Mouse (Mus musculus) WW6 (cell line): Measurements from ENCODE around the gene Stk10.

Source experiments
- DNase-seq: peaks from one replicate; pipeline ENCODE4 v3.0.0-alpha.2; 2013; ENCODE audit warnings: low read depth, low spot score

The Stk10 gene

GRCm38 (mm10) chr11:32524122-32524920 lies 8.8 kb upstream of the Stk10 start:
- no peak for DNase-seq

- no peak for DNase-seq
These were observed 6.1 kb upstream of the Stk10 start for GRCm38 (mm10) chr11:32527006-32527405.

DNA sequence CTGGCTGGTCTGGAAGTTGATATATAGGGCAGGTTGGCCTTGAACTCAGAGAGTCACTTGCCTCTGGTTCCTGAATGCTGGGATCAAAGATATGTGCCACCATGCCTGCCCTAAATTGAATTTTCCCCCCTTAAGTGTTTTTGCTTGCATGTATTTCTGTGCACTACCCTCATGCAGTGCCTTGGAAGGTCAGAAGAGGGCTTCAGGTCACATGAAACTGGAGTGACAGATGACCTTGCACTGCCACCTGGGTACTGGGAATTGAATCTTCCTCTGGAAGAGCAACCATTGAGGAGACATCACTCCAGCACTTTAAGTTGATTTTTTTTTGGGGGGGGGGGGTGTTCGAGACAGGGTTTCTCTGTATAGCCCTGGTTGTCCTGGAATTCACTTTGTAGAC lies 3.0 kb upstream of the Stk10 start:
- DNase-seq, result no peak

DNA sequence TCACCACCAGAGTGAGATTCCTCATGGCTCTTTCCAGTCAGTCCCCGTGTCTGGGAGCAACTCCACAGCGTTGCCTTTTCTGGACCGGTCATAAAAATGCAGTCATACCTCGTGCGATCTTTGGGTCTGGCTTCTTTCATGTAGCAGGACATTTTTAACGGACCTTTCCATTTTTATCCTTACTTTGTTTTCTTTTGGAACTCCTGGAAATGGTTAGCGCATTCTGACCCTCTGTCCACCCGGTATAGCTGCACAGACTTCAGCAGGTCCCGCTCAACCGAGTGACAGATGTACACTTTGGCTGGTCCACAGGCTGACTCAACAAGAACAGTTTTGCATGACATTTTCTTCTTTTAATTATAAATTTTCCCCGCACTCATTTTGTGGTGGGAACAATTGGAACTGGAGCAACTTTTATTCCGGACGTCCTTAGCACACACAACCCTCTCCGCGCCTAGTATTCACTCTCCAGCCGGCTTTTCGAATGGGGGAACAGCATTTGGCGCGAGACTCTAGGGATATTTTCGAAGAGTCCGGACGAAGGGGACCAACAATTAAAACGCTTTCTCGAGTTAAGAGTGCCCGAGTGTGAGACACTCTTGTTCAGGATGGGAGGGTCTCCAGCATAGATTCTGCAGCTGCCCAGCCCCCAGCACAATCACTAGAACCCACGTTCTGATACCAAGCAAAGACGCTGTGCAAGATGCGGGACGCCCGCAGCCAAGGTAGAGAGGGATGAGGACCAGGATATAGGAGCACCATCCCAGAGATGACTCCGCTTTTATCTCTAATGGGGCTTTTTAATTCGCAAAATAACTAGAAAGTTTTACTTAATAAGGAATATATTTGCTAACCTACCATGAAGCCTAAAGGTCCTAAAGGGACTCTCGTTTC lies 987 bp upstream of the Stk10 start, which contains the start of gene Efcab9:
Efcab9 (minus strand) TSS at position 211 of the 894 bp plus-strand sequence.
- DNase-seq, result no peak

DNA sequence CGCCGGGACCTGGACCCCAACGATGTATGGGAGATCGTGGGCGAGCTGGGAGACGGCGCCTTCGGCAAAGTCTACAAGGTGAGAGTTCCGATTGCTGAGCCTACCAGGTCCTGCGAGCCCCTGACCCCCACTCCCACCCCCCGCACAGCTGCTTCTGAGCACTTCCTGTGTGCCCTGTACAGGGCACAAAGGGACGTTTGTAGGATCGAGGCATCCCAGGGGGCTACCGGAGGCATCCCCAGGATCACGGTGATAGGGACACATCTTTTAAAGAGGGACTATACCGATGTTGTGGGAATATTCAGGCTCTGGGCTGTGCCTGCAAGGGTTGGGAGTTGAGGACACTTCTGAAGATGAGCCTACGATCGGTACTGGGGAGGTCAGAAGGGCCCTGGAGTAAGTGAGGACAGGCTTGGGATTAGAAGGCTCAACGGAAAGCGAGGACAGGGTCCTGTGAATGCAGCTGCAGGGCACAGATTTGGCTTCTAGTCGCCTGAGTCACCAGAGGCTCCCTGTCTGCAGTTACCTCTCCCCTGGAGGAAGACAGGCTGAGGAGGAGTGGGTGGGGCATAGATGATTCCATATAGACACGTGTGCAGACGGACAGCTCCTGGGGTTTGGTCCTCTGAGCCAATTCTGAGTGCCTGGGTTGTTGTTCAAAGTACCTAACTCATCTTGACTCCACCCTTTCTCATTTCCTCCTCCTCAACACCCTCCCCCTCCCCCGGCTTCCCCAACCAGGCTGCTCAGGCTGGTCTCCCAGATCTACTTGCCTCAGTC lies 567 bp downstream of the Stk10 start:
- DNase-seq, result no peak

DNA sequence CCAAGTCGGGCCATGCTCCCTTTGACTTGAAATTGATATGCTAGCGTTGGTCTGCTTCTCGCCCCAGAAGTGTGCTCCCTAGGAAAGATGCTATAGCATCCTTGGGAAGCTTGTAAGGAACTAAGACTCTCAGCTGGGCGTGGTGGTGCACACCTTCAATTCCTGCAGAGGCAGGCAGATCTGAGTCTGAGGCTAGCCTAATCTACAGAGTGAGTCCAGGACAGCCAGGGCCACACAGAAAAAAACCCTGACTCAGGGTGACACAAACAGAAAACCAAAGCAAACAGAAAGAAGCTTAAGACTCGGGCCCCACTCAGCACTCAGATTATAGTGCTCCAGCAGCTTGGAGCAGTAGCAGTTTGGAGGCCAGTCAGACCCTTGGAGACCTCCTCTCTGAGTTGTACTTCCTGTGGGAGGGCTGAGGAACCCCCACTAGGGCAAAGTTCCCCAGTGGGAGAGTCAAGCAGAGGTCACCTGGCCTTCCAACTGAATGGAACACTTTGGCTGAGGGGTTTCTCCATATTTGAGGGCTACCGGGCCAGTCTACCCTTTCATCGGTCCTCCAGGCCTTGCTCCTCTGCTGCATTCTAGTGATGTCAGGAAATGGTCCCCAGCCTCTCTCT lies 1.5 kb downstream of the Stk10 start:
- no peak for DNase-seq

- DNase-seq, result no peak
These were observed 2.5 kb downstream of the Stk10 start for GRCm38 (mm10) chr11:32535646-32536045.

GRCm38 (mm10) chr11:32536954-32537353 lies 3.8 kb downstream of the Stk10 start:
- DNase-seq, result no peak

DNA sequence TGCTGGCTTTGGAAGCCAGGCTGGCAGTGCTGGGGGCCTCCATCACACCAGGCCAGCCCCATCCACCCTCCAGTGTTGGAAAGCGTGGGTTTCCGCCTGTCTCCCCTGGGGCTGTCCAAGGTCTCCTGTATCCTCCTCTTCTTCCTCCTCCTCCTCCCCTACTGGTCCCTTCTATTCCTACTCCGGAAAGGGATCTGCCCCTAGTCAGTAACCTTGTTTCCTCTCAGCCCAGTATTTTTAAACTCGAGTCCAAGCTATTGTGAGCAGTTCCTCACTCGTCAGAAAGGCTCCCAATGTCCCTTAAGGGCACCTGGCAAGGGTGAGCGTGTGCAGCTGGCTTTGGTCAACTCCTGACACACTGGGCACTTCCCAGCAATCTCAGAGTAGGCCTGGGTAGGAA lies 5.3 kb downstream of the Stk10 start:
- no peak for DNase-seq

GRCm38 (mm10) chr11:32538846-32539245 lies 5.7 kb downstream of the Stk10 start:
- no peak for DNase-seq

GRCm38 (mm10) chr11:32539717-32540116 lies 6.6 kb downstream of the Stk10 start:
- DNase-seq, result no peak

DNA sequence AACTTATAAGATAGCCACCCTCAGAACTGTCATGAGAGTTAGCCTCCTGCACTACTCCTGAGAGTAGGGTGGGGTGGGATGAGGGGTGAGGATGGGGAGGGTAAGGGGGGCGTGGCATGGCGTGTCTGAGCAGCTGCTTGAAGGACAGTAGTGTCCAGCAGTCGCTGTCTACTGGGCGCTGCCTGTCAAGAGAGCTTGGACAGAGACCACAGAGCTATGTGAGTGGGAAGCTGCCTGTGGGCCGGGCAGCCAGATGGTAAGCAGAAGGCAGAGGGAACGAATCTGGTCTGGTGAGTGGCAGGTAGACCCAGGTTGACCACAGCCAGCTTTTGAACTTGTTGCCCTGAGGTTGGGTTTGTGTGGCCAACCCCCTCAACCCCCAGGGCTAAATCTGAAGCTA lies 7.4 kb downstream of the Stk10 start:
- no peak for DNase-seq

GRCm38 (mm10) chr11:32542181-32542580 lies 9.1 kb downstream of the Stk10 start:
- no peak for DNase-seq

- DNase-seq, result no peak
These were observed 9.7 kb downstream of the Stk10 start for GRCm38 (mm10) chr11:32542687-32543411.

DNA sequence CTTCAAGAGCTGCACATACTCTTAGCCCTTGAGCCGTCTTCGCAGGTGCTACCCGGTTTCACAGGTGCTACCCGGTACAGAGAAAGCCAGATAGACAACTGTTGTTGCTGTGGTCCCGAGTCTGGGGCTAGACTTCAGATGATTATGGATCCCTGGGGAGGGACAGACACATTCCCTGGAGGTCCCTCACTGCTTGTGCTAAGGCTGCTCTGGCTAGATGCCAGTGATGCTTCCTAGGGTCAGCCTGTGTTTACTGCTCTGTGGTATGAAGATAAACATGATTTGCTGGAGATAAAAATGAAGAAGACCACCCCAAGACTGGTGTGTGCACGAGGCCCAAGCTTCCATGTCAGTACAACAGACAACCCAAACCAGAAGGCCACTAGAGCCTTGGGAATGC lies 10.9 kb downstream of the Stk10 start:
- no peak for DNase-seq

DNA sequence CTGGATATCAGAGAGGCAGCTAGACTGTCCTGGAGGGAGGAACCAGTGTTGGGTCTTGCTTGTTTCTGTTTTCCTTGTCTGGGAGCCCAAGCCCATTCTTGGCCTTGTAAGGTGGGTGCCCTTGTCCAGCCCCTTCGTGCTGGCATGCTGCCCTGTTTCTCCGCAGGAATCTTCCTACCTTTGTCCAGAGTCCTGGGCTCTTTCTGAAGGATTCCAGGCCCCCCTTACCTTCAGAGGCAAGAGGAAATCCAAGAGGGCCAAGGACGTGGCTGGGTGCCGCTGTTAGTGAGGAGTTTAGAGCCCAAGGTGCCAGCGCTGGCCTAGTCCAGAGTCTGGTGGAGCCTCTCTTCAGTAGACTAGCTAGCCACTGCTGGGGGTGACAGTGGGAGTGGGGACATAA lies 11.4 kb downstream of the Stk10 start:
- no peak for DNase-seq

DNA sequence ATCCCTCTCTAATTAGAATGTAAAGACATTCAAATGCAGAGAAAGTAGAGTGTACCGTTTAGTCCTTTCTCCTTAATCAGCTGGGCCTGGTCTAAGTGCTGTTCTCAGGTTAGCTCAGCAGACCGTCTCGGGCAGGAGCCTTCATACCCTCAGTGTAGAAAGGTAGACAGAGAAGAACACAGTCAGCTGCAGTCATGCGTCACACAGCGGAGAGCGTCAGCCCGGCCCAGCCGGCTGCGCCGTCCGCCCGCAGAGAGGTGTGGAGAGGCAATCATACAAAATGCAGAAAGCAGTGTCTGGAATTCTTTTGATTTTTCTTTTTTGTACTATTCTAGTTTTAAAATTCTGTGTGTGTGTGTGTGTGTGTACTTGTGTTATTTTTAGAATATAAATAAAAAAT lies 12.5 kb downstream of the Stk10 start:
- DNase-seq, result no peak

GRCm38 (mm10) chr11:32546483-32546882 lies 13.4 kb downstream of the Stk10 start:
- no peak for DNase-seq

DNA sequence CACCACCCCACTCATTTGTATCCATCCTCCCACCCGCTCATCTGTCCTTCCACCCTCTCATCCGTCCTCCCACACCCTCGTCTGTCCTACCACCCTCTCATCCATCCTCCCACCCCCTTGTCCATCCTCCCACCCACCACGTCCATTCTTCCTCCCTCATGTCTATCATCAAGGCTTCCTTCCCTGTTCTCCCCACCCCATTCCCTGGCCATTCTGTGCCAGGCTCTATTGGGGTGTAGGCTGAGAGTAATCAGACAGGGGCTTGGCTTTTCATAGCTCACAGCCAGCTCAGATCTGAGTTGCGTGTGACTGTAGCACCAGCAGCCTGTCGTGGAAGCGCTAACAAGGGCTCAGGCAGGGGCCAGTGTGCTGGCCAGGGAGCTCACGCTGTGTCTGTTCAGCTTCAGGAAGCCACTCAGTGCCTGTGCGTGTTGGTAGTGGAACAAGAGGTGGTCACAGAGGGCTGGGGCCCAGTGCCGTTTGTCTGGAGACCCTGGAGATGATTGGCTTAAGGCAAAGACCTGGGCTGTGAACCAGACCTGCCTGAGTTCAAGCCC lies 14.4 kb downstream of the Stk10 start:
- no peak for DNase-seq

DNA sequence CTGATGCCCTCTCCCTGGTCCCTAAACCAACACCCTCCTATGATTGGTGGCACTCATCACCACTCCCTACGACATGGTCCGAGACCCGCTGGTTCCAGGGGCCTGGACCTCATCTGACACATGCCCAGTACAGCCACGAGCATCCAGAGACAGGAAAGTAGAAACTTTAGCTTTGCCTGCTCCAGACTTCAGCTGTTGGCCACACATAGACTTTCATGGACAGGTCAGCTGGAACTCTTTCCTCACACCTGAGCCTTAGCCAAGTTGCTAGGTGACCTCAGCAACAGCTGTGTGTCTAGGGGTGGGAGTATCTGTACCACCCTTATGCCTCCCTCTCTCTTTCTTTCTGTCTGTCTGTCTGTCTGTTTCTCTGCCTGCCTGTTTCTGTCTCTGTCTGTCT lies 15.1 kb downstream of the Stk10 start:
- no peak for DNase-seq

DNA sequence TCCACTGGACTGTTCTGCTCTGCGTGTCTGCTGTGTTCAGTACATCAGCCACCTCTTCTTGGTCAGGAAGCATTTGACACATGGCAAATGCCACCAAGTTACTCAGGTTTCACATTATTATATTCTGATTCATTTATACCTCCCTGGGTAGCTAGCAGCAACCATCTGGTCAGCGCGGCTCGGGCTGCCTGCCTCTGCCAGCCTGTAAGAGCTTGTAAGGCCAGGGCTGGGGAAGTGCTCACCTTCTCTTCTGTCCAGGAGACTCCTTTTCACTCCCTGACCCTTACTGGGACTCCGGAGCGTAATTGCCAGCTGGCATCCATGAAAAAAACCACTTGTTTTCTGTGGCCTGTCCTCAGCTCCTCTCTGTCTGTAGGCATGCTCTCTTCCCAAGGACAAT lies 16.1 kb downstream of the Stk10 start:
- DNase-seq, result no peak
